ENCODE assay signal across 8 mouse cellular contexts in genomic region chrX:19237738-19238261, GRCm38 (mm10).
DNase-seq lines count a peak whose midpoint lies in the region; ATAC-seq and TF ChIP-seq lines count a peak whose summit lies in the region.

No protein-coding gene starts in this region.

- no peaks in the 10 kb centered on the region for H3K4me1 ChIP-seq in forebrain, embryonic 13.5 days
- H3K4me1 ChIP-seq in lung, embryonic 16.5 days (replicated peaks; ENCODE audit: control insufficient read depth, insufficient read depth, low read length) = no peaks in the 10 kb centered on the region
- no peaks in the 10 kb centered on the region for H3K4me1 ChIP-seq in olfactory bulb, adult 2 months (ENCODE audit: control insufficient read depth, insufficient read depth, low read length)

- DNase-seq in ES-CJ7 (ENCODE audit: low read depth, low spot score) = peak; percentile 48
- peak; percentile 47 for DNase-seq in c-Kit-positive CD71-positive TER-119-positive erythroid progenitor cells, embryonic 14.5 days (ENCODE audit: low spot score)
- peak; percentile 12 to 33 for DNase-seq in layer of hippocampus, adult 8-10 months (ENCODE audit: low spot score in 2 of 2)
- peak; percentile 1 for DNase-seq in thymus, postnatal 0 days (ENCODE audit: low spot score)

- no peak overlapping the region for H3K27ac ChIP-seq in forebrain, embryonic 13.5 days
- no peak overlapping the region; the same call in 1 of the 2 replicates for H3K27ac ChIP-seq in lung, embryonic 16.5 days (ENCODE audit: low read length)
- H3K27ac ChIP-seq in olfactory bulb, adult 2 months (ENCODE audit: insufficient read depth, low read depth, low read length) = peak overlapping the region; percentile 60

- TF ChIP-seq POLR2A in olfactory bulb, adult 2 months (IDR thresholded peaks at IDR 0.05; ENCODE audit: insufficient read depth, low read depth, low read length) = no peak

- H3K27me3 ChIP-seq in forebrain, embryonic 13.5 days = no peaks in the 10 kb centered on the region
- H3K27me3 ChIP-seq in lung, embryonic 16.5 days (ENCODE audit: control insufficient read depth, insufficient read depth, low read depth, low read length) = no peaks in the 10 kb centered on the region

- peak overlapping the region; percentile 48 for H3K4me3 ChIP-seq in forebrain, embryonic 13.5 days
- H3K4me3 ChIP-seq in lung, embryonic 16.5 days (ENCODE audit: low read length) = peak overlapping the region; percentile 56
- H3K4me3 ChIP-seq in olfactory bulb, adult 2 months (ENCODE audit: insufficient read depth, low read depth, low read length) = peak overlapping the region; percentile 78

- 12% methylated on average over 26 of the region's 26 CpGs for WGBS in forebrain, embryonic 13.5 days
- 10% methylated on average over 14 of the region's 26 CpGs for whole genome bisulfite sequencing in lung, embryonic 16.5 days
- 14% methylated on average over 24 of the region's 26 CpGs for WGBS in olfactory bulb, adult 2 months

- TF ChIP-seq CTCF in olfactory bulb, adult 2 months (IDR thresholded peaks at IDR 0.05; ENCODE audit: insufficient read depth, low read depth, low read length) = no peak

- peak overlapping the region; percentile 58 for H3K9ac ChIP-seq in forebrain, embryonic 13.5 days
- peak overlapping the region; percentile 65 for H3K9ac ChIP-seq in lung, embryonic 16.5 days (ENCODE audit: low read length)

- peak; percentile 92 for ATAC-seq in forebrain, embryonic 13.5 days
- ATAC-seq in hematopoietic stem cell, adult 5-6 weeks (replicated peaks in 1 of 2; ENCODE audit: insufficient read depth in 1 of 2, low FRiP score in 2 of 2, low TSS enrichment in 1 of 2, low read depth in 1 of 2, poor library complexity in 2 of 2, severe bottlenecking in 2 of 2) = peak; percentile 86 to 91
- ATAC-seq in lung, embryonic 16.5 days (ENCODE audit: low read depth) = peak; percentile 93

- H3K4me2 ChIP-seq in forebrain, embryonic 13.5 days = peak overlapping the region; percentile 76
- peak overlapping the region; percentile 75 for H3K4me2 ChIP-seq in lung, embryonic 16.5 days (ENCODE audit: low read depth, low read length)

- no peaks in the 10 kb centered on the region for H3K9me3 ChIP-seq in forebrain, embryonic 13.5 days (replicated peaks)
- no peaks in the 10 kb centered on the region for H3K9me3 ChIP-seq in lung, embryonic 16.5 days (ENCODE audit: control insufficient read depth, low read length)

- no peaks in the 10 kb centered on the region for H3K36me3 ChIP-seq in forebrain, embryonic 13.5 days (ENCODE audit: poor library complexity, severe bottlenecking)
- H3K36me3 ChIP-seq in lung, embryonic 16.5 days (ENCODE audit: control insufficient read depth, insufficient read depth, low read length) = no peaks in the 10 kb centered on the region
